Mouse (Mus musculus) brown adipose tissue, adult 24 weeks (tissue): ENCODE results near the gene Neurog3. TPM values are rescaled to one million over a fixed set of nuclear protein-coding genes. Genes with fewer than 3 reads are reported as not detected.

Experiments
- H3K27ac ChIP-seq: fragments of 200-500 bp; replicated peaks from 2 replicates; pipeline ENCODE4 v1.5.1; 2012; ENCODE audit warnings: low read depth, mild to moderate bottlenecking, low read length
- H3K4me1 ChIP-seq: fragments of 200-500 bp; 2 replicates; pipeline ENCODE4 v1.6.1; 2012; ENCODE audit warnings: low read length, mixed read lengths; ENCODE audit not compliant: control insufficient read depth, insufficient read depth, insufficient read length
- H3K4me3 ChIP-seq: fragments of 200-500 bp; 2 replicates; pipeline ENCODE4 v1.5.1; 2012; ENCODE audit warnings: low read depth, mild to moderate bottlenecking, low read length, moderate library complexity; ENCODE audit not compliant: insufficient read depth
- polyA plus RNA-seq: library from polyadenylated mRNA; stranded (reverse); fragments of >200 nt; gene quantifications from 2 replicates; pipeline ENCODE4 v1.2.4, GENCODE M21; 2012; ENCODE audit not compliant: missing spikeins, insufficient read depth, insufficient read length

Neurog3 gene
- polyA plus RNA-seq, 1 experiment, result not detected

- H3K27ac ChIP-seq, result no peak overlapping the region
- no peak overlapping the region for H3K4me3 ChIP-seq
- H3K4me1 ChIP-seq, result 0 out of 2 replicates have a peak, but pooled peaks cover 2% of the 10 kb centered on the region
Observed at GRCm38 (mm10) chr10:62113865-62114647, 18.8 kb upstream of the Neurog3 start.

GRCm38 (mm10) chr10:62127137-62127536, 5.8 kb upstream of the Neurog3 start:
- no peak overlapping the region for H3K27ac ChIP-seq
- no peak overlapping the region for H3K4me3 ChIP-seq
- H3K4me1 ChIP-seq, result no peaks in the 10 kb centered on the region

GRCm38 (mm10) chr10:62127711-62128231, 5.1 kb upstream of the Neurog3 start:
- Histone ChIP-seq H3K27ac (no peak overlapping the region), H3K4me1 (no peaks in the 10 kb centered on the region), H3K4me3 (no peak overlapping the region)

- no peak overlapping the region for H3K4me3 ChIP-seq
- H3K4me1 ChIP-seq, result no peaks in the 10 kb centered on the region
- no peak overlapping the region for H3K27ac ChIP-seq
Observed at GRCm38 (mm10) chr10:62128316-62128951, 4.5 kb upstream of the Neurog3 start.

GRCm38 (mm10) chr10:62135696-62136470, 3.0 kb downstream of the Neurog3 start:
- no peaks in the 10 kb centered on the region for H3K4me1 ChIP-seq
- H3K27ac ChIP-seq, result no peak overlapping the region
- H3K4me3 ChIP-seq, result no peak overlapping the region

- Histone ChIP-seq H3K4me3 (no peak overlapping the region), H3K27ac (no peak overlapping the region), H3K4me1 (no peaks in the 10 kb centered on the region)
Observed at GRCm38 (mm10) chr10:62137150-62137549, 4.3 kb downstream of the Neurog3 start.

GRCm38 (mm10) chr10:62138040-62138439, 5.2 kb downstream of the Neurog3 start:
- H3K4me1 ChIP-seq, result no peaks in the 10 kb centered on the region
- no peak overlapping the region for H3K4me3 ChIP-seq
- no peak overlapping the region for H3K27ac ChIP-seq

- Histone ChIP-seq H3K4me1 (no peaks in the 10 kb centered on the region), H3K4me3 (no peak within 1 kb of the TSS), H3K27ac (no peak within 1 kb of the TSS)
Observed at GRCm38 (mm10) chr10:62143820-62144219, 10.9 kb downstream of the Neurog3 start, which contains the start of gene Fam241b. Gene Fam241b (minus strand): TSS chr10:62143920.

- Histone ChIP-seq H3K4me3 (no peak overlapping the region), H3K27ac (no peak overlapping the region), H3K4me1 (no peaks in the 10 kb centered on the region)
Observed at GRCm38 (mm10) chr10:62145957-62146356, 13.1 kb downstream of the Neurog3 start.

GRCm38 (mm10) chr10:62147466-62148248, 14.8 kb downstream of the Neurog3 start:
- no peak overlapping the region for H3K27ac ChIP-seq
- H3K4me3 ChIP-seq, result no peak overlapping the region
- H3K4me1 ChIP-seq, result no peaks in the 10 kb centered on the region

GRCm38 (mm10) chr10:62149929-62150328, 17.0 kb downstream of the Neurog3 start:
- Histone ChIP-seq H3K27ac (no peak overlapping the region), H3K4me3 (no peak overlapping the region), H3K4me1 (no peaks in the 10 kb centered on the region)

GRCm38 (mm10) chr10:62162410-62162809, 29.5 kb downstream of the Neurog3 start:
- Histone ChIP-seq H3K4me1 (no peaks in the 10 kb centered on the region), H3K4me3 (no peak overlapping the region), H3K27ac (no peak overlapping the region)

- Histone ChIP-seq H3K27ac (no peak overlapping the region), H3K4me3 (no peak overlapping the region), H3K4me1 (no peaks in the 10 kb centered on the region)
Observed at GRCm38 (mm10) chr10:62172841-62173553, 40.1 kb downstream of the Neurog3 start.

- Histone ChIP-seq H3K27ac (no peak overlapping the region), H3K4me1 (no peaks in the 10 kb centered on the region), H3K4me3 (no peak overlapping the region)
Observed at GRCm38 (mm10) chr10:62173941-62174448, 41.1 kb downstream of the Neurog3 start.
